Mouse (Mus musculus) forebrain, embryonic 12.5 days (tissue): ENCODE measurements around the gene Phkb. TPM values are rescaled to one million over a fixed set of nuclear protein-coding genes. Genes with fewer than 3 reads are reported as not detected.

ENCODE experiments used
- ATAC-seq: fragments of 200-750 bp; cut with Nextera tagmentation; 2 replicates; pipeline ENCODE4 v1.8.0; 2017; ENCODE audit warnings: moderate TSS enrichment; ENCODE audit not compliant: low FRiP score
- H3K27ac ChIP-seq: fragments of 300-500 bp; sonication (generic); 2 replicates; pipeline ENCODE4 v1.5.1; 2016; ENCODE audit warnings: mild to moderate bottlenecking
- H3K27me3 ChIP-seq: fragments of 300-500 bp; sonication (generic); 2 replicates; pipeline ENCODE4 v1.6.1; 2016; ENCODE audit warnings: mild to moderate bottlenecking
- H3K36me3 ChIP-seq: fragments of 300-500 bp; sonication (generic); replicated peaks from 2 replicates; pipeline ENCODE4 v1.6.1; 2016; ENCODE audit warnings: mild to moderate bottlenecking
- H3K4me1 ChIP-seq: fragments of 300-500 bp; sonication (generic); 2 replicates; pipeline ENCODE4 v1.6.1; 2016
- H3K4me2 ChIP-seq: fragments of 300-500 bp; sonication (generic); 2 replicates; pipeline ENCODE4 v1.6.1; 2016; ENCODE audit warnings: mild to moderate bottlenecking, moderate library complexity
- H3K4me3 ChIP-seq: fragments of 300-500 bp; sonication (generic); replicated peaks from 2 replicates; pipeline ENCODE4 v1.5.1; 2016; ENCODE audit warnings: mild to moderate bottlenecking
- H3K9ac ChIP-seq: fragments of 300-500 bp; sonication (generic); 2 replicates; pipeline ENCODE4 v1.6.1; 2016; ENCODE audit warnings: mild to moderate bottlenecking
- H3K9me3 ChIP-seq: fragments of 300-500 bp; sonication (generic); 2 replicates; pipeline ENCODE4 v1.6.1; 2016
- WGBS: fragments of 180-500 bp; shearing (Covaris S2); methylation state at CpG from one replicate; pipeline ENCODE4 v1.1.7; 2016; 5-methylcytosine and 5-hydroxymethylcytosine counted together
- polyA plus RNA-seq: library from polyadenylated mRNA; unstranded; fragments of >200 nt; fragmentation: Nextera tagmentation; extraction: Ambion mirVana; gene quantifications from 2 replicates; pipeline ENCODE4 v1.2.1, GENCODE M21; 2016

The Phkb gene
- polyA plus RNA-seq, 1 experiment from 2014 or later = 39.9 TPM

DNA sequence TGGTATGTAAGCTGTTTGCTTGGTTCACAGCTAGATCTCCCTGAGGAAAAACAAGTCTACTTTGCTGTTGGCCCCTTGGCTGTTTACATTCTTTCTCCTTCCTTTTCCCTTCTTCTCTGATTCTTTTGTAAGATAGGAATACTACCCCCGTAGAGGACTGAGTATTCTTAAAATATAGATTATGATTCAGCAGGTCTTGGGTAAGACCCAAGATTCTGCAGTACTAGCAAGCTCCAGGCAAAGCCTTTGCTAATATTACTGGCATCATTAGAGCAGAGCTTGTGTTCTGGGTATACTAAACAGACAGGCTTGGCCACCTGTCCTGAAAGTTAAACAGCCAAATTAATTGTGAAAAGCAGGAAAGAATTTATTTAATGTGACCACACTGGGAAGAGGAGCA is 21.6 kb downstream of the Phkb start:
- no peaks in the 10 kb centered on the region for H3K9me3 ChIP-seq
- H3K4me3 ChIP-seq = no peak overlapping the region

DNA sequence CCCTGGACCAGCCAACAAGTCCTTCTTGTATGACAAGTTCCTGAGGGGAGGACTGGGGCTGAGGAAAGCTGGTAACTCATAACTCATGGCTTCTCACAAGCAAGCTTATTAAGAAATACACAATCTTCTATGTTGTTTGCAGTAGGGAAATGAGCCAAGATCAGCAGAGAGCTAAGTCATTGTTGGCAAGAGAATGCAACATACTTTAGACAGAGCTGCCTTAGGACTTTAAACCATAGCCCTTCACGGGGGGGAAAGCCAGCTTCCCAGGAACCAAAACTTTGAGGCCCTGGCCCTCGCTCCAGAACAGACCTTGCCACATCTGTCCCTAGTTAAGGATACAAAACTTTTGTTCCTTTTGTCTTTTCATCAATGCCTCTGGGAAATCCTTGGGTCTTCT is 30.9 kb downstream of the Phkb start:
- Histone ChIP-seq H3K4me1 (no peaks in the 10 kb centered on the region), H3K4me3 (no peak overlapping the region), H3K36me3 (no peaks in the 10 kb centered on the region), H3K9ac (no peak overlapping the region), H3K9me3 (no peaks in the 10 kb centered on the region), H3K4me2 (no peak overlapping the region), H3K27ac (no peak overlapping the region), H3K27me3 (no peaks in the 10 kb centered on the region)
- no peak for ATAC-seq
- WGBS = 76% methylated on average over 2 of the region's 2 CpGs

More for the DNA sequence above, 21.6 kb downstream of the Phkb start:
- no peak overlapping the region for H3K27ac ChIP-seq
- no peaks in the 10 kb centered on the region for H3K27me3 ChIP-seq
- 90% methylated on average over 1 of the region's 1 CpGs for WGBS
- no peaks in the 10 kb centered on the region for H3K4me1 ChIP-seq
- H3K4me2 ChIP-seq = no peak overlapping the region
- no peak overlapping the region for H3K9ac ChIP-seq
- ATAC-seq = no peak
- no peaks in the 10 kb centered on the region for H3K36me3 ChIP-seq

DNA sequence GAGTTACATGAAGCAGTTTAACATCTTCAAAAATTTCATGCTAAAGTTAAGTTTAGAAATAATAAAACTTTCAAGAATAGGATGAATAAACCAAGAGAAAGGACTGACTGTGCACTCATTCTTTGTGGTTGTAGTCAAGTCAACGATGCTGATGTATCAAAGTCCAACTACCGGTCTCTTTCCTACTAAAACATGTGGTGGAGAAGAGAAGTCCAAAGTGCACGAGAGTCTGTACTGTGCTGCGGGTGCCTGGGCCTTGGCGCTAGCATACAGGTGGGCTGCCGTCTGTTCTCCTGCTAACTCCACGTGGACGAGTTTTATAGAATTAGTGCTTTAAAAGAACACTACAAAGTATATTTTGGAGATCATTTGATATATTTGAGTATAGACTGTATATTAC is 37.2 kb downstream of the Phkb start:
- Histone ChIP-seq H3K4me1 (no peaks in the 10 kb centered on the region), H3K9me3 (no peaks in the 10 kb centered on the region), H3K4me3 (no peak overlapping the region), H3K4me2 (no peak overlapping the region), H3K36me3 (0 out of 2 replicates have a peak, but pooled peaks cover 2% of the 10 kb centered on the region), H3K27me3 (no peaks in the 10 kb centered on the region), H3K27ac (no peak overlapping the region), H3K9ac (no peak overlapping the region)
- WGBS = 98% methylated on average over 8 of the region's 8 CpGs
- no peak for ATAC-seq

DNA sequence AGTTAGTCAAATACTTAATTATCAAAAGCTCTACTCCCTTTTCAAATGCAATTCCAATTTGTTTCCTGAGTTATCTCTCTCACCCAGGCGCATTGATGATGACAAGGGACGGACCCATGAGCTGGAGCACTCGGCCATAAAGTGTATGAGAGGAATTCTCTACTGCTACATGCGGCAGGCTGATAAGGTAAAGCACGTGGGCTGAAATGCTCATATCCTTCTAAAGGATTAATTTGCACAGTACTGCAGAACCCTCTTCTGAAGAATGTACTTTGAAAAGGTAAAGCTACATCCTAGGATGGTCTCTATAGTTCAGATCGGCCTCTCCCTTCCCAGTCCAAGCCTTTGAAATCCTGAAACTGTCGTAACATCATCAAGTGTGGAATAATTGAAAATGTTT is 38.9 kb downstream of the Phkb start:
- Histone ChIP-seq H3K27me3 (no peaks in the 10 kb centered on the region), H3K4me2 (no peak overlapping the region), H3K36me3 (0 out of 2 replicates have a peak, but pooled peaks cover 7% of the 10 kb centered on the region), H3K27ac (no peak overlapping the region), H3K4me3 (no peak overlapping the region), H3K9ac (no peak overlapping the region), H3K4me1 (no peaks in the 10 kb centered on the region), H3K9me3 (no peaks in the 10 kb centered on the region)
- WGBS = 96% methylated on average over 7 of the region's 7 CpGs
- ATAC-seq = no peak

DNA sequence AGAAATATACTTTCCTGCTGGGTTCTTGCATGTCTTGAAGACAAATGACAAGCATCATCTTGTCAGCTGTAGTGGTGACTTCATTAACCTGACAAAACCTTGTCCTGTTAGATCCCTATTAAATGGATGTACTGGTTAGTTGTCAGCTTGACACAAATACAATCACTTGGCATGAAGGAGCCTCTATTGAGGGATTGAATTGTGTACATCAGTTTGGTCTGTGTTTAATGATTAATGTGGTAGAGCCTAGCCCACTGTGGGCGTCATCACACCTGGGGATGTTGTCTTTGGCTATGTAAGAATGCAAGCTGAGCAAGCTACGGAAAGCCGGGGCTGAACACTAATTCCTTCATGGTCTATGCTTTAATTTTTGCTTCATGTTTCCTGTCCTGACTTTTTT is 44.1 kb downstream of the Phkb start:
- Histone ChIP-seq H3K4me1 (no peaks in the 10 kb centered on the region), H3K9me3 (no peaks in the 10 kb centered on the region), H3K27ac (no peak overlapping the region), H3K36me3 (0 out of 2 replicates have a peak, but pooled peaks cover 7% of the 10 kb centered on the region), H3K27me3 (no peaks in the 10 kb centered on the region), H3K9ac (no peak overlapping the region), H3K4me2 (no peak overlapping the region), H3K4me3 (no peak overlapping the region)
- WGBS = 93% methylated on average over 3 of the region's 3 CpGs
- ATAC-seq = no peak

DNA sequence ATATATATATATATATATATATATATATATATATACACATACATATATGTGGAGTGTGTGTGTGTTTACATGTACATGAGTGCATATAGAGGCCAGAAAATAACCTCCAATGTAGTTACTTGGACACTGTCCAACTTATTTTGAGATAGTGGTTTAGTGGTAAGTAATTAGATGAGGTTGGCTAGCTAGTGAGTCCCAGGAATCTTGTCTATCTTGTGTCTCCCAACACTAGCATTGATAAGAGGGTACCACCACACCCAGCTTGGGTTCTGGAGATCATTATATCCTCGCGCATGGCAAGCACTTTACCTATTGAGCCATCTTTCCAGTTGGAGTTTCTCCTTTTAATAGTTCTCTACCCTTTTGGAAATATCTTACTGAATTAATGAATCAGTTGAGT is 56.9 kb downstream of the Phkb start:
- no peak overlapping the region for H3K27ac ChIP-seq
- H3K4me2 ChIP-seq = no peak overlapping the region
- 94% methylated on average over 2 of the region's 2 CpGs for WGBS
- H3K36me3 ChIP-seq = peaks cover 5% of the 10 kb centered on the region; the same call in 1 of the 2 replicates
- H3K9me3 ChIP-seq = no peaks in the 10 kb centered on the region
- H3K27me3 ChIP-seq = no peaks in the 10 kb centered on the region
- ATAC-seq = no peak
- H3K9ac ChIP-seq = no peak overlapping the region
- no peak overlapping the region for H3K4me3 ChIP-seq
- H3K4me1 ChIP-seq = no peaks in the 10 kb centered on the region

DNA sequence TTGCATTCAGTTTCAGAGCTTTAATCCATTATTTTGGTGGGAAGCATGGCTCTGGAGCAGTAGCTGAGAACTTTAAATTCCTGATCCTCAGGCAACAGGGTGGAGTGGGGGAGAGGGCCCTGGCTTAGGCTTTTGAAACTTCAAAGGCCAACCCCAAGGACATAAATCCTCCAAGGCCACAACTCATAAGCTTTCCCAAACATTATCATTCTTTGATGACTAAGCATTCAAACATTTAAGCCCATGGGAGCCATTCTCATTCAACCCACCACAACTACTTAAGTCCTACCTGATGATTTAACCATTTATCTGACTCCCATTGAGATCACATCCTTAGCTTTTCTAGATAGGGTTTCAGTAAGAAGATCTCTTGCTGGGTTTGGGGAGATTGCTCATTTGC is 84.2 kb downstream of the Phkb start:
- no peak overlapping the region for H3K27ac ChIP-seq
- no peak overlapping the region for H3K4me3 ChIP-seq
- H3K4me1 ChIP-seq = no peaks in the 10 kb centered on the region
- ATAC-seq = no peak
- H3K4me2 ChIP-seq = no peak overlapping the region
- H3K9me3 ChIP-seq = no peaks in the 10 kb centered on the region
- no peaks in the 10 kb centered on the region for H3K36me3 ChIP-seq
- H3K9ac ChIP-seq = no peak overlapping the region
- no peaks in the 10 kb centered on the region for H3K27me3 ChIP-seq

DNA sequence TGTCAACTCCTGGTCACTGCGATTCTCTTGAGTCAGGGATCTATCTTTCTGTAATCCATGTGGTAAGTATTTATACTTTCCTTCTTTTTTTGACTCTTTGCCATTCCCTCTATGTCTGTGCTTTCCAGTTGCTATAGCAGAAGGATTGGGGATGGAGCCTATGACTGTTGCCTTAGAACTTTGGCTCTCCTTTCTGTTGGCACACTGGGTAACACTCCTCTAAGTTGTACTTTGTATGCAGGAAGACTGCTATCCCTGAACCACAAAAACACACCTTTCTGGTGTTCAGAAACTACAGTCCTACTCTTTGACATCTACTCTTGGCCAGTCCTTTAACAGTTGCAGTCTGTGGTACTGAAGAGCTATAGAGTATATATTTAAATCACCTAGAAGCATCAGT is 84.8 kb downstream of the Phkb start:
- 100% methylated on average over 1 of the region's 1 CpGs for WGBS
- Histone ChIP-seq H3K27me3 (no peaks in the 10 kb centered on the region), H3K27ac (no peak overlapping the region), H3K9me3 (no peaks in the 10 kb centered on the region), H3K9ac (no peak overlapping the region), H3K4me2 (no peak overlapping the region), H3K4me1 (no peaks in the 10 kb centered on the region), H3K36me3 (no peaks in the 10 kb centered on the region), H3K4me3 (no peak overlapping the region)
- no peak for ATAC-seq

DNA sequence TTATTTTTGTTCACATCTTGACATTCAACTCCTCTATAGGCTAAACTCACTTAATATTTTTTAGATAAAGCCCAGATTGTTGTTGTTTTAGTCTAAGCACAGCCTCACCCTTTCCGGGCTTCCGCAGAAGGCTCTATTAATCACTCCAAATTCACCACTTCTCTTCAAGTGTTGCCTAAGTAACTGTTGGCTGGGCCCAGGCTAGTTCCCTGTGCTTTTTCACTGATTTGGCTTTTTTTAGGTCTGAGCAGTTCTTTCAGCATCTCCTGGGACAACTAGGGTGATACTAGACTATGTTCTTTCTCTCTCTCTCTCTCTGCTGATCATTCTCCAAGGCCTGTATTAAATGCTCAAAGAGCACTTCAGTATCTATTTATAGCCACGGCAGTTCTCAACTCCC is 85.3 kb downstream of the Phkb start:
- WGBS = 88% methylated on average over 3 of the region's 3 CpGs
- Histone ChIP-seq H3K4me2 (no peak overlapping the region), H3K9me3 (no peaks in the 10 kb centered on the region), H3K4me1 (no peaks in the 10 kb centered on the region), H3K4me3 (no peak overlapping the region), H3K9ac (no peak overlapping the region), H3K27me3 (no peaks in the 10 kb centered on the region), H3K27ac (no peak overlapping the region), H3K36me3 (no peaks in the 10 kb centered on the region)
- ATAC-seq = no peak

DNA sequence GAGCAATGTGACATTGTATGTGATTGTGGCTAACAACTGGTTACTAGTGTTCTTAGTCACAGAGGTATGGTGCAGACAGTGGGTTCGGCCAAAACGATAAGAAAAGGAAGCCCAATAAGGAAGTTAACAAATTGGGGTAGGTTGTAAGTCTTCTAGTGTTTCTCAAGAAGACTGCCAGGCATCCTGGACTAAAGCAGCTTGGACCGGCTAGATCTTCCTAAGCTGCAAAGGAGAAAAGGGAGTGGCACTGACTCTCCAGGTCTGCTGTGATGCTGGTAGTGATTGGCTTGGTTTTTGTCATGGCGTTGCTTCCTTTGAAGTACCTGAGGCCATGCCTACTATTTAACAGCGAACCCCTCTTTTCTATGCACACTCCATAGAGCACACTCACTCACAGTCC is 95.4 kb downstream of the Phkb start:
- Histone ChIP-seq H3K4me1 (no peaks in the 10 kb centered on the region), H3K27ac (no peak overlapping the region), H3K36me3 (0 out of 2 replicates have a peak, but pooled peaks cover 4% of the 10 kb centered on the region), H3K4me3 (no peak overlapping the region), H3K9me3 (no peaks in the 10 kb centered on the region), H3K9ac (no peak overlapping the region), H3K27me3 (no peaks in the 10 kb centered on the region), H3K4me2 (no peak overlapping the region)
- ATAC-seq = no peak
- 97% methylated on average over 5 of the region's 5 CpGs for WGBS

DNA sequence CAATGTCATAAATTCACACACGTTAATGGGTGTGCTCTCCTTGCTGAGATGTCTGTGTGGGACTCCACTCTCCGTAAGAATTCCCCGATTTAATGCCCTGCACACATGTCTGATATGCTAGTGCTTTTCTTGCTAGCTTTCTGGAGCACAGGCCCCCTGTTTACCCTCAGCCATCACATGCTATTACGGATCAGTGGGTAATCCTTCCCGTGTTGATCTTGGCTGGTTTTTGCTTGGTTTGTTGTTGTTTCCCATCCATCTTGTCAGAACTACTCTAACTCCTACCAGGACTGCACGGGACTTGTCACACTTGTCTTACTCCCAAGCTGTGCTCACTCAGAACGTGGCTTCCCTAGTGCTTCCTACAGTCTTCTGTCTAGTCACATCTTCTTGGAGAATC is 96.6 kb downstream of the Phkb start:
- Histone ChIP-seq H3K27ac (no peak overlapping the region), H3K9ac (no peak overlapping the region), H3K4me2 (no peak overlapping the region), H3K36me3 (0 out of 2 replicates have a peak, but pooled peaks cover 4% of the 10 kb centered on the region), H3K9me3 (no peaks in the 10 kb centered on the region), H3K4me3 (no peak overlapping the region), H3K27me3 (no peaks in the 10 kb centered on the region), H3K4me1 (no peaks in the 10 kb centered on the region)
- no peak for ATAC-seq
- 90% methylated on average over 7 of the region's 7 CpGs for WGBS

DNA sequence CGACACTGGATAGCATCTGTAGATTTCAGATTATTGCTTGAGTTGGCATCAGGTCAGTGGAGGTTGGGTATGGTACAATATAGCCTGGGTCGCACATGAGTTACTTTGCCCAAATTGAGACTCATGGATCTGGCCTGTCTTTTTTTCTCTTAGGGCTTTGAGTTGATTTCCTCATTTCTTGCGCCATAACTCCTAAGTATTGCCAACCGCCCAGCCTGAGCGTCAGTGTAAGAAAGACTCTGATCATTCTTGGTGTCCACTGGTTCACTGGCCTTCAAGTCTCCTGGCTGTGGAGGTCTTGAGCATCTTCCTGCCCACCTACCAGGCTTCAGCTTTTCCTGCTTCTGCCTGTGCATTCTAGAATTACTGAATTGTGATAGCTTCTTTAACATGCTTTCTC is 104.1 kb downstream of the Phkb start:
- Histone ChIP-seq H3K4me3 (no peak overlapping the region), H3K36me3 (no peaks in the 10 kb centered on the region; the same call in 1 of the 2 replicates), H3K27me3 (no peaks in the 10 kb centered on the region), H3K27ac (no peak overlapping the region), H3K4me1 (no peaks in the 10 kb centered on the region), H3K4me2 (no peak overlapping the region), H3K9me3 (no peaks in the 10 kb centered on the region), H3K9ac (no peak overlapping the region)
- 96% methylated on average over 5 of the region's 5 CpGs for WGBS
- no peak for ATAC-seq

DNA sequence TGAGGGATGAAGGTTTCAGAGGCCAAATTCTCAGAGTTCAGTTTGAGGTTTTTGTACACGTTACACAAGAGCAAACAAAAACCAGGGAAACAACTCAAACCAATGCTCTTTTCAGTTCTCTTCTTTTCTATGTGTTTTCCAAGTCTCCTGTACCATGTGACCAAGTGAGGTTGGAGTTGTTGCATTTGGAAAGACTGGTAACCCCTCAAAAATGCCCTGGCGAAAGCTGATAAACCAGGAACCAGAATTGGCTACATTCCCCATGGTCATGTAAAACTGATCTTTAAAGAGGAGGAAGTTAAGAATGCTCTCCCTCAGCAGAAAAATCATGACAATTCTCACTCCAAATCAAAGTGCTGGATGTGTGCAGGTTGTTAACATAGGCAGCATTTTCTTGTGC is 117.6 kb downstream of the Phkb start:
- no peak overlapping the region for H3K4me3 ChIP-seq
- H3K4me2 ChIP-seq = no peak overlapping the region
- no peak overlapping the region for H3K9ac ChIP-seq
- H3K9me3 ChIP-seq = no peaks in the 10 kb centered on the region
- H3K36me3 ChIP-seq = no peaks in the 10 kb centered on the region
- H3K27me3 ChIP-seq = no peaks in the 10 kb centered on the region
- H3K27ac ChIP-seq = no peak overlapping the region
- no peaks in the 10 kb centered on the region for H3K4me1 ChIP-seq
- 93% methylated on average over 2 of the region's 2 CpGs for WGBS
- ATAC-seq = no peak

DNA sequence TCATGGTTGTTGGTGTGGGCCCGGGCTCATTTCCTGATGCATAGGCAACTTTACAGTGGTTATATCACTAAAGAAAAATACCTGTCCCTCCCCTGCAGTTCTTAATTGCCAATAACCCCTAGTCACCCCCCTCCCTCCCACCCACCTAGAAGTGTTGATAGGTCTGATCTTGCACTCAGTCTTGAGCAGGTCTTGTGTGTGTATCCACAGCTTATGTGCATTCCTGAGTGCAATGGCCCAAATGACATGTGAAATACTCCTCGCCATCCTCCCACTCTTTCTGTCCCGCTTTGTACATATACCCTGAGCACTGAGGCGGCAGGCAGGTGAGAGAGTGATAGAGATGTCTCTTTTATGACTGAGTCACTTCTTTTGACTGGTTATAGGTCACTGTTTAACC is 119.1 kb downstream of the Phkb start:
- Histone ChIP-seq H3K36me3 (no peaks in the 10 kb centered on the region), H3K9me3 (no peaks in the 10 kb centered on the region), H3K4me3 (no peak overlapping the region), H3K9ac (no peak overlapping the region), H3K4me1 (no peaks in the 10 kb centered on the region), H3K4me2 (no peak overlapping the region), H3K27me3 (no peaks in the 10 kb centered on the region), H3K27ac (no peak overlapping the region)
- WGBS = 94% methylated on average over 4 of the region's 4 CpGs
- no peak for ATAC-seq
